Mouse (Mus musculus): ENCODE results near the gene Trim41. TPM values are rescaled to one million over a fixed set of nuclear protein-coding genes. Genes with fewer than 3 reads are reported as not detected.

Trim41 gene
- total and polyA plus RNA-seq, 2 experiments from 2014 or later, result 2.7 to 39.6 TPM

DNA sequence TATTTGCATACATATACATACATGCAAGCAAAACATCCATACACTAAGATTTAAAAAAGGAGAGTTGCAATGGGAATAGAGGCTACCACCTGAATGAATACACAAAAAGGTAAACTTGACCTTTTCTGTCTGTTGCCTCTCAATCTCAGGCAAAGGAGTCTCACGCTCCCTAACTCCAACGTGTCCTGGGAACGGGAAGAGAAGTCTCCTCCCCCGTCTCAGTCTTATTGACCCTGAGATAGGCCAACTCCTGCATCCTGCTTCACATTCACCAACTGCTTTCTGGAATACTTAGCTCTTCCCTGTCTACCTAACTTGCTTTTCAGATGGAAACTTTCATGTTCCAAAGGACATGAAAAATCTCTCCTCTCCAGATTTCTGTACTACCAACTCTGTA is 7.7 kb downstream of the Trim41 start:
- no peak for ATAC-seq (ENCODE audit: insufficient read depth, low read depth)

DNA sequence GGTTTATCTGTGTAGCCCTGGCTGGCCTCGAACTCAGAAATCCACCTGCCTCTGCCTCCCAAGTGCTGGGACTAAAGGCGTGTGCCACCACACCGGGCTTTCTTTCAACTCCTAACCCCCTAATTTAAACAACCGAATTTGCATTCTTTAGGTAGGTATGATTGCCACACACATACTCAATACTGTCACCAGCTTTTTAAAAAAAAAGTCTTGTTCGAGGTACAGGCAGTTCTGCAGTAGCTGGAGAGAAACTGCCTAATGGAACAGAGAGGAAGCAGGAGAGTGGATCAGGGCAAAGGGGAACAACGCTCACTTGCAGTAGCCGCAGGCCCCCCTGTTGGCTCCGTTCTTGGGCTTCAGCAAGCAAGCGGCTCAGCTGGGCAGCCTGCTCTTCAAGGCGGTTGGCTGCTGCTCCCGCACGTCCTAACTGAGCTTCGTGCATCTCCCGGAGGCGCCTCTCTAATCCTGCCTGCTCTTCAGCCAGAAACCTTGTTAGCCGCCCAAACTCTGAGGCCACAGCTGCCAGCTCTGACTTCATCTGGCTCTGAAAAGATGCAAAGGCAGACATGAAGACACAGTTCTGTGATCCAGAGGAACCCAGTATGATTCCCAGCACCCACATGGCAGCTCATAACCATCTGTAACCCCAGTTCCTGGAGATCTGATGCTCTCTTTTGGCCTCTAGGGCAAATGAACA is 8.3 kb downstream of the Trim41 start:
- no peak for ATAC-seq (ENCODE audit: insufficient read depth, low read depth)
- no peaks in the 10 kb centered on the region for H3K9me3 ChIP-seq (replicated peaks; ENCODE audit: control insufficient read depth, low read length)
- peaks cover 87% of the 10 kb centered on the region for H3K36me3 ChIP-seq (replicated peaks; ENCODE audit: control insufficient read depth, insufficient read depth, low read length)
- H3K9ac ChIP-seq (replicated peaks; ENCODE audit: low read depth, low read length), result no peak overlapping the region
- H3K27ac ChIP-seq (ENCODE audit: low read depth), result no peak overlapping the region
- no peak for TF ChIP-seq CTCF (IDR thresholded peaks at IDR 0.05; ENCODE audit: low read depth)
- WGBS, result 59% methylated on average over 16 of the region's 16 CpGs
- no peak for DNase-seq (ENCODE audit: low spot score)
- no peaks in the 10 kb centered on the region for H3K4me1 ChIP-seq (ENCODE audit: control insufficient read depth, insufficient read depth)
- no peak overlapping the region for H3K4me2 ChIP-seq (ENCODE audit: low read depth, low read length)
- no peaks in the 10 kb centered on the region for H3K27me3 ChIP-seq (ENCODE audit: control insufficient read depth, insufficient read depth, low read length)
- H3K4me3 ChIP-seq (ENCODE audit: low read depth, low read length), result no peak overlapping the region

More for the DNA sequence above, 7.7 kb downstream of the Trim41 start:
- DNase-seq (ENCODE audit: low spot score), result no peak
- TF ChIP-seq CTCF (IDR thresholded peaks at IDR 0.05; ENCODE audit: low read depth), result no peak
- no peak for TF ChIP-seq EP300 (IDR thresholded peaks at IDR 0.05; ENCODE audit: low read depth)
- Histone ChIP-seq H3K4me3 (ENCODE audit: low read depth, low read length) (no peak overlapping the region), H3K27ac (ENCODE audit: low read depth) (no peak overlapping the region), H3K4me2 (ENCODE audit: low read depth, low read length) (no peak overlapping the region), H3K27me3 (ENCODE audit: control insufficient read depth, insufficient read depth, low read length) (no peaks in the 10 kb centered on the region), H3K9ac (replicated peaks; ENCODE audit: low read depth, low read length) (no peak overlapping the region), H3K9me3 (replicated peaks; ENCODE audit: control insufficient read depth, low read length) (no peaks in the 10 kb centered on the region), H3K4me1 (ENCODE audit: control insufficient read depth, insufficient read depth) (no peaks in the 10 kb centered on the region), H3K36me3 (replicated peaks; ENCODE audit: control insufficient read depth, insufficient read depth, low read length) (peaks cover 81% of the 10 kb centered on the region)
- WGBS, result 39% methylated on average over 4 of the region's 4 CpGs

DNA sequence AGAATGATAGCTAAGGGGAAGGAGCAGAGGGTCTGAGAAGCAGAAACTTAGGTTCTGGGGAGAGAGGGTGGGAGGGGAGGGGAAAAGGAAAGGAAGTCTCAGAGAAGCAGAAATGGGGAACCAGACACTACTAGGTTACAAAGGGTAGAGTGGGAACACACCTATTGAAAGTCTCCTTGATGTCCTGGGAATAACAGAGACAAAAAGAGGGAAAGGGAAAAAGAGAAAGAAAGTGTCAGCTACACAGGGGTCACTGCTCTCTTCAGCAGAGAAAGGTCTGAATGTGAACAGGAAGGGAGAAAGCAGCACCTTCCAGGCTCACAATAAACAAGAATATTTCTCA is 8.9 kb downstream of the Trim41 start:
- no peak overlapping the region for H3K4me2 ChIP-seq (ENCODE audit: low read depth, low read length)
- no peak overlapping the region for H3K4me3 ChIP-seq (ENCODE audit: low read depth, low read length)
- no peaks in the 10 kb centered on the region for H3K4me1 ChIP-seq (ENCODE audit: control insufficient read depth, insufficient read depth)
- ATAC-seq (ENCODE audit: insufficient read depth, low read depth), result no peak
- DNase-seq (ENCODE audit: low spot score), result no peak
- no peak overlapping the region for H3K27ac ChIP-seq (ENCODE audit: low read depth)
- H3K9ac ChIP-seq (replicated peaks; ENCODE audit: low read depth, low read length), result no peak overlapping the region
- no peaks in the 10 kb centered on the region for H3K9me3 ChIP-seq (replicated peaks; ENCODE audit: control insufficient read depth, low read length)
- H3K36me3 ChIP-seq (replicated peaks; ENCODE audit: control insufficient read depth, insufficient read depth, low read length), result peaks cover 93% of the 10 kb centered on the region
- no peaks in the 10 kb centered on the region for H3K27me3 ChIP-seq (ENCODE audit: control insufficient read depth, insufficient read depth, low read length)
- TF ChIP-seq EP300 (IDR thresholded peaks at IDR 0.05; ENCODE audit: low read depth), result no peak

DNA sequence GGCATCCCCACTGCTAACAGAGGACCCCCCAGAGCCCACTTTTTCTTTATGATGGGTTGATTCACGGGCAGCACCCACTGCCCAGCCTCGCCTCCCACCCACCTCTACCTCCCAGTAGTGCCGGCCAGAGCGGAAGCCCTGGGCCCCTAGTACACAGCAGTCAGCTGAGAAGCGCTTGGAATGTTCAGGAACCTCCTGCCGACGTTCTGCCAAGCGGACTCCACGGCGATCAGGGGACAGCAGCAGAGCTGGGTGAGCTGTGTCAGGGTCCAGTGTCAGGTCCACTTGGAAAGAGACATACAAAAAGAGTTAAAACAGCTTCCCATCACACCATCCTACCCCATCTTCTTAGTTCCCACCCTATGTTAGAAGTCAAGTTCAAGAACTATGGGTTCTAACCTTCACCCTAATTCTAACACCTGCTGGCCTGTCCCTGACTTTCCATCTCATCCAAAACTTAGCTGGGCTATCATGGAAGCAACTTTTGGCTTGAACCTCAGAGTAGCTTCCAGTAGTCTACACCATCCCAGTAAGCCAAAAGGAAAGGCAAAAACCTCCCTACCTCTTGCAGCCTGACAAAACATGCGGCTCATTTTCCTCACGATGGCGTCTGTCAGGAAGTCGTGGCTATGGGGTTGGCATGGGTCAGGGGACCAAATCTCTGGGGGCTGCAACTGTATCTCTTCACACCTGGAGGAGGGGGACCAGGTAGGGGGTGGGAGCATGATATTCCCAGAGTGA is 9.4 kb downstream of the Trim41 start:
- Histone ChIP-seq H3K4me2 (ENCODE audit: low read depth, low read length) (no peak overlapping the region), H3K27me3 (ENCODE audit: control insufficient read depth, insufficient read depth, low read length) (no peaks in the 10 kb centered on the region), H3K9me3 (replicated peaks; ENCODE audit: control insufficient read depth, low read length) (no peaks in the 10 kb centered on the region), H3K4me1 (ENCODE audit: control insufficient read depth, insufficient read depth) (no peaks in the 10 kb centered on the region; the same call in 1 of the 2 replicates), H3K4me3 (ENCODE audit: low read depth, low read length) (no peak overlapping the region), H3K36me3 (replicated peaks; ENCODE audit: control insufficient read depth, insufficient read depth, low read length) (peaks cover 94% of the 10 kb centered on the region), H3K27ac (ENCODE audit: low read depth) (no peak overlapping the region), H3K9ac (replicated peaks; ENCODE audit: low read depth, low read length) (no peak overlapping the region)
- TF ChIP-seq EP300 (IDR thresholded peaks at IDR 0.05; ENCODE audit: low read depth) (no peak), CTCF (IDR thresholded peaks at IDR 0.05; ENCODE audit: low read depth) (no peak)
- ATAC-seq (ENCODE audit: insufficient read depth, low read depth) (no peak), DNase-seq (ENCODE audit: low spot score) (no peak)
- 50% methylated on average over 14 of the region's 14 CpGs for WGBS

DNA sequence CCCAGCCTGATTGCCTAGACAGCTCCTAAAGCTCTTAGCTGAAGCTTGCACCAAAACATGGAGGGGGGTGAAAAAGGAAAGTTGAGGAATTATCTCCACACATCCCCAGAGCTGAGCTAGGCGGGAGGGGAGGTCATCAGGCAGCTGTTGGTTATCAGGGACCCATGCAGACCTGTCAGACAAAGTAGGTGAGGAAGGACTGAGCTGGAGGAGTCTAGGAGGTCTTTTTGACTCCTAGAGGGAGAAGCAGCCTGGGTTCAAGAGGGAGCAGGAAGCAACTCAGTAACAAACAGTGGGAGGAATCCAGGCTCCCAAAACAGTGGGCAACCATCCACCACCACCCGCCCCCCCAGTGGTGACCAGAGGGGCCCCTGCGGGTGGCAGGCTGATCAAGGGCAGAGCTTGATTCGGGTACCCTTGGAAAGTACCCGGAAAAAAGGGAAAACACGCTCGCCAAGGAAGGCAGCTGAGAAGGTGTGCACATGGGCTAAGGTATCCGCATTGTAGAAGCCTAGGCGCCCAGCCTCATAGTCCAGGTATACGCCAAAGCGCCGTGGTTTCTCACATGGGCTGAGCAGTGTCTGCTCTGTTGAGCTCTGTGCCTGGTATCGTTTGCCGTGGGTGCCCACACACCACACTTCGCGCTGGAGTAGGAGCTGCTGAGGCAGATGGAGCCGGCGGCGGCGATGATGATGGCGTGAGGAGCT is 10.1 kb downstream of the Trim41 start:
- Histone ChIP-seq H3K4me1 (ENCODE audit: control insufficient read depth, insufficient read depth) (peaks cover 2% of the 10 kb centered on the region), H3K27me3 (ENCODE audit: control insufficient read depth, insufficient read depth, low read length) (no peaks in the 10 kb centered on the region), H3K9me3 (replicated peaks; ENCODE audit: control insufficient read depth, low read length) (no peaks in the 10 kb centered on the region), H3K4me2 (ENCODE audit: low read depth, low read length) (no peak overlapping the region), H3K27ac (ENCODE audit: low read depth) (no peak overlapping the region), H3K9ac (replicated peaks; ENCODE audit: low read depth, low read length) (no peak overlapping the region), H3K4me3 (ENCODE audit: low read depth, low read length) (no peak overlapping the region), H3K36me3 (replicated peaks; ENCODE audit: control insufficient read depth, insufficient read depth, low read length) (peaks cover 95% of the 10 kb centered on the region)
- no peak for ATAC-seq (ENCODE audit: insufficient read depth, low read depth)
- DNase-seq (ENCODE audit: low spot score), result no peak
- no peak for TF ChIP-seq CTCF (IDR thresholded peaks at IDR 0.05; ENCODE audit: low read depth)
- TF ChIP-seq EP300 (IDR thresholded peaks at IDR 0.05; ENCODE audit: low read depth), result no peak
- 67% methylated on average over 21 of the region's 21 CpGs for WGBS

Measured in heart, postnatal 0 days (tissue).